Mouse (Mus musculus) hindbrain, embryonic 14.5 days (tissue): ENCODE results near the gene C1qtnf2. TPM values are rescaled to one million over a fixed set of nuclear protein-coding genes. Genes with fewer than 3 reads are reported as not detected.

Source experiments
- ATAC-seq: fragments of 200-750 bp; cut with Nextera tagmentation; 2 replicates; pipeline ENCODE4 v1.8.0; 2017; ENCODE audit warnings: moderate number of reproducible peaks, mild to moderate bottlenecking, moderate TSS enrichment, moderate library complexity; ENCODE audit not compliant: low FRiP score
- DNase-seq: peaks from one replicate; pipeline ENCODE4 v3.0.0-alpha.2; 2015; ENCODE audit warnings: low spot score
- H3K27ac ChIP-seq: fragments of 300-500 bp; sonication (generic); 2 replicates; pipeline ENCODE4 v1.5.1; 2014; ENCODE audit warnings: mild to moderate bottlenecking, moderate library complexity
- H3K27me3 ChIP-seq: fragments of 300-500 bp; sonication (generic); 2 replicates; pipeline ENCODE4 v1.6.1; 2014; ENCODE audit warnings: mild to moderate bottlenecking, low read length, mixed read lengths; ENCODE audit not compliant: control insufficient read depth, insufficient read depth
- H3K36me3 ChIP-seq: fragments of 300-500 bp; sonication (generic); replicated peaks from 2 replicates; pipeline ENCODE4 v1.6.1; 2014; ENCODE audit not compliant: control insufficient read depth, insufficient read depth
- H3K4me1 ChIP-seq: fragments of 300-500 bp; sonication (generic); replicated peaks from 2 replicates; pipeline ENCODE4 v1.6.1; 2014; ENCODE audit warnings: antibody characterized with exemption, low read length, mixed read lengths; ENCODE audit not compliant: control insufficient read depth, insufficient read depth
- H3K4me2 ChIP-seq: fragments of 300-500 bp; sonication (generic); replicated peaks from 2 replicates; pipeline ENCODE4 v1.6.1; 2014; ENCODE audit warnings: mild to moderate bottlenecking, moderate library complexity
- H3K4me3 ChIP-seq: fragments of 300-500 bp; sonication (generic); replicated peaks from 2 replicates; pipeline ENCODE4 v1.5.1; 2014; ENCODE audit warnings: mild to moderate bottlenecking, low read length
- H3K9ac ChIP-seq: fragments of 300-500 bp; sonication (generic); 2 replicates; pipeline ENCODE4 v1.6.1; 2014
- H3K9me3 ChIP-seq: fragments of 300-500 bp; sonication (generic); 2 replicates; pipeline ENCODE4 v1.6.1; 2016; ENCODE audit warnings: low read length; ENCODE audit not compliant: control insufficient read depth
- WGBS: fragments of 180-500 bp; shearing (Covaris S2); extraction: QIAGEN DNeasy Blood & Tissue Kit; methylation state at CpG from one replicate; pipeline ENCODE4 v1.1.7; 2014; 5-methylcytosine and 5-hydroxymethylcytosine counted together
- polyA plus RNA-seq: library from polyadenylated mRNA; unstranded; fragments of >200 nt; fragmentation: Nextera tagmentation; extraction: Ambion mirVana; gene quantifications from 2 replicates; pipeline ENCODE4 v1.2.1, GENCODE M21; 2014

C1qtnf2 gene
- 11.8 and 13.5 TPM in 2 replicates for polyA plus RNA-seq

DNA sequence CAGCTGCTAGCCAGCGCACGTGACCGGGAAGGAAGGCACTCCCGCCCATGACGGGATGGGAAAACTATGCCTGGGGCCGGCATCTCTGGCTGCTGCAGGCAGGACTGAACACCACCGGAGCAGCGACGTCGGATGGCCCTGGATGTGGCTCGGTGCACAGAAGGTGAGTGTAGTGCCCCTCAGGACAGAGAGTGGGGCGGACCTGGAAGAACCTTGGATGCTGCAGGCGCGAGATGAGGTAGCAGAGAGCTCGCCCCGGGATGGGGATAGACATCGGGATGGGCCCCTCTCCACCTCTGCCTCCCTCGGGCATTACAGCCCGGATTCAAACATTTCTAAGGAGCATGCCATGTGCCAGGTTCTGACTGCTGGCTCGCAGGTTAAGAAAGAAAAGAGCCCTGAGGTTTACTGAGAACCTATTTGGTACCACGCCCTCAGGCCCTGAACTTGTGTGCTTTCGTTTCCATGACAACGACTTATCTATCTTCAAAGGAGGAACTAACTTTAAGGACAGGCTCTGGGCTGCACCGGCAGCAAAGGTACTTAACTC is at the start of gene C1qtnf2:
Gene C1qtnf2, plus strand, starts transcription at position 52 of the 550 bp plus-strand sequence.
- Histone ChIP-seq H3K9me3 (no peaks in the 10 kb centered on the region), H3K27ac (no peak within 1 kb of the TSS; the same call in 1 of the 2 replicates), H3K36me3 (no peaks in the 10 kb centered on the region), H3K4me2 (peak within 1 kb of the TSS; percentile 64), H3K4me1 (peaks cover 8% of the 10 kb centered on the region; the same call in 1 of the 2 replicates), H3K4me3 (peak within 1 kb of the TSS; percentile 28), H3K9ac (peak within 1 kb of the TSS; percentile 57), H3K27me3 (peaks cover 6% of the 10 kb centered on the region; the same call in 1 of the 2 replicates)
- ATAC-seq (peak; percentile 53; the same call in 1 of the 2 replicates), DNase-seq (no peak)
- WGBS: 4% methylated on average over 24 of the region's 24 CpGs

GRCm38 (mm10) chr11:43424386-43424785 is 49.7 kb upstream of the C1qtnf2 start:
- Histone ChIP-seq H3K9ac (no peak overlapping the region), H3K27me3 (no peaks in the 10 kb centered on the region), H3K36me3 (no peaks in the 10 kb centered on the region), H3K27ac (no peak overlapping the region), H3K9me3 (no peaks in the 10 kb centered on the region), H3K4me2 (no peak overlapping the region), H3K4me3 (no peak overlapping the region), H3K4me1 (0 out of 2 replicates have a peak, but pooled peaks cover 3% of the 10 kb centered on the region)
- WGBS: 79% methylated on average over 5 of the region's 5 CpGs
- DNase-seq: no peak
- ATAC-seq: no peak

DNA sequence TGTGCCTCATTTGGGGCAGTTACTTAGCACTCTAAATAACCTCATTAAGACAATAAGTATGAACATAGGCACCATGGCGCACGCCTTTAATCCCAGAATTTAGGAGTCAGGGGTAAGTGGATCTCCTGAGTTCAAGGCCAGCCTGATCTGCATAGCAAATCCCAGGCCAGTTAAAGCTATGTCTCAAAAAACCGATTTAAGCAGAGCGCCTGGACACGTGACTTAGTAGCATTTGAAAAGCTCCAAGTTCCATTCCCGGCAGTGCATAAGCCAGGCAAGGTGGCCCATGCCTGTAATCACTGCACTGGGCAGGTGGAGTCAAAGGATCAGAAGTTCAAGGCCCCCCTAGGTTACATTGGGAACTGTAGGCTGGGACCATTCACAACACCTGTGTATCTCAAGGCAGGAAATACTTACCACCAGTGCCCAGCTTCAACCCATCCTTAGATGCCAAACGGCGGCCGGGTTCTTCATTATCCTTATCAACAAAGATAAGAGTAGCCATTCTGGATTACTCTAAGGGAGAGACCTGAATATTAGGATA is 48.8 kb upstream of the C1qtnf2 start:
- ATAC-seq: 0 out of 2 replicates have a peak, but pooled peaks have one; percentile 18
- DNase-seq: no peak
- H3K27me3 ChIP-seq: no peaks in the 10 kb centered on the region
- H3K9me3 ChIP-seq: no peaks in the 10 kb centered on the region
- no peak overlapping the region for H3K4me3 ChIP-seq
- no peak overlapping the region for H3K9ac ChIP-seq
- 0 out of 2 replicates have a peak, but pooled peaks cover 3% of the 10 kb centered on the region for H3K4me1 ChIP-seq
- H3K4me2 ChIP-seq: peak overlapping the region; percentile 51
- no peaks in the 10 kb centered on the region for H3K36me3 ChIP-seq
- 89% methylated on average over 9 of the region's 9 CpGs for WGBS
- no peak overlapping the region for H3K27ac ChIP-seq

- peak within 1 kb of the TSS; percentile 51 for H3K4me2 ChIP-seq
- H3K27ac ChIP-seq: no peak within 1 kb of the TSS
- ATAC-seq: peak; percentile 94
- H3K9ac ChIP-seq: peak within 1 kb of the TSS; percentile 55
- H3K27me3 ChIP-seq: no peaks in the 10 kb centered on the region
- peak; percentile 75 for DNase-seq
- H3K36me3 ChIP-seq: no peaks in the 10 kb centered on the region
- 0 out of 2 replicates have a peak, but pooled peaks cover 3% of the 10 kb centered on the region for H3K4me1 ChIP-seq
- peak within 1 kb of the TSS; percentile 50 for H3K4me3 ChIP-seq
- 3% methylated on average over 27 of the region's 27 CpGs for WGBS
- H3K9me3 ChIP-seq: no peaks in the 10 kb centered on the region
Measured at GRCm38 (mm10) chr11:43425824-43426413, 48.2 kb upstream of the C1qtnf2 start, which contains the start of gene Pttg1. Gene Pttg1, minus strand, starts transcription at chr11:43426251.

DNA sequence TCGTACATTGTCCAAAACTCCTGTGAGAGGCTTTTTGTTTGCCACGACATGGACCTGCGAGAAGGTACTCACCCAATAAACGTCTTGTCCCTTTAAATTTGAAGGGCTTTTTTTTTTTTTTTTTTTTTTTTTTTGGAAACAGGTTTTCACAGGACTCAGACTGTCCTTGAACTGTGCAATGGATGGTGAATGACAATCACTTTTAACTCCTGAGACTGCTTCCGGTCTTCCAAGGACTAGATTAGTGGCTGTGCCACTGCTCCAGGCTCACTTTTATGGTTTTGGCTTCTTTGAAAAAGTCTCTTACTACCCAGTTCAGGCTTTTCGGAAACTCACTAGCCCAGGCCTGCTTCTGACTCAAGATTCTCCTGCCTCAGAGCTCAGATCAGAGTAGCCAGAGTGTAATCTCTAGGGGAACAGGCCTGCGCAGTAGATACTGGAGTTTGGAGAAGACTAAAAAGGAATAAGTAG is 47.6 kb upstream of the C1qtnf2 start:
- Histone ChIP-seq H3K27me3 (no peaks in the 10 kb centered on the region), H3K27ac (no peak overlapping the region), H3K9me3 (no peaks in the 10 kb centered on the region), H3K36me3 (no peaks in the 10 kb centered on the region), H3K4me2 (peak overlapping the region; percentile 51), H3K4me1 (0 out of 2 replicates have a peak, but pooled peaks cover 3% of the 10 kb centered on the region), H3K4me3 (peak overlapping the region; percentile 50), H3K9ac (peak overlapping the region; percentile 55; the same call in 1 of the 2 replicates)
- WGBS: 21% methylated on average over 7 of the region's 7 CpGs
- DNase-seq (no peak), ATAC-seq (peak; percentile 53; the same call in 1 of the 2 replicates)

DNA sequence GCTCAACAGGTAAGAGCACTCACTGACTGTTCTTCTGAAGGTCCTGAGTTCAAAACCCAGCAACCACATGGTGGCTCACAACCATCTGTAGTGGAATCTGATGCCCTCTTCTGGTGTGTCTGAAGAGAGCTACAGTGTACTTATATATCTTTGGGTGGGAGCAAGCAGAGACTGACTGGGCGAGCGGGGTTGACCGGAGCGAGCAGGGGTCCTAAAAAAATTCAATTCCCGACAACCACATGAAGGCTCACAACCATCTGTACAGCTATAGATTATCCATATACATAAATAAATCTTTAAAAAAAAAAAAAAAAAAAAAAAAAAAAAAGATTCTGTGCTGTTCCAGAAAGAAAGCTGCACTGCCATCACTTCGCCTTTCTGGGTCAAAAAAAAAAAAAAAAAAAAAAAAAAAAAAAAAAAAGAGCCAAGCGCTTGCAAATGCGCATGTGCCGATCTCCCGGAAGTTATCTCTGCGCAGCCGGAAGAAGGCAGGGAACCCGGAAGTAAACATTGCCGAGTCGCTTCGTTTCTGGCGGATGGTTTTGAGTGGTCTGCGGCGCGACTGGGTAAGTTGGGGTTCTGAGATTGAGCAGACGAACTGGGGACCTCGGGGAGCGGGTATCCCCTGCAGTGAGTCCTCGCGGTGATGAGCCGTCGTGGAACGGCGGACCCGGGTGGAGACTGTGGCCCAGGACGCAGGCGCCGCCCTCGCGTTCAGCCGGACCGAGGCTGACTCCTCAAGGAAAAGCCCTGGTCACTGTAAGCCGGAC is 40.6 kb upstream of the C1qtnf2 start, which contains the start of gene Slu7:
Gene Slu7, plus strand, starts transcription at position 491 of the 770 bp plus-strand sequence.
- no peaks in the 10 kb centered on the region for H3K27me3 ChIP-seq
- peak within 1 kb of the TSS; percentile 84 for H3K4me2 ChIP-seq
- DNase-seq (peak; percentile 87), ATAC-seq (peak; percentile 89)
- peak within 1 kb of the TSS; percentile 68; the same call in 1 of the 2 replicates for H3K27ac ChIP-seq
- peak within 1 kb of the TSS; percentile 90 for H3K4me3 ChIP-seq
- no peaks in the 10 kb centered on the region for H3K9me3 ChIP-seq
- H3K9ac ChIP-seq: peak within 1 kb of the TSS; percentile 77
- H3K4me1 ChIP-seq: peaks cover 10% of the 10 kb centered on the region
- peaks cover 14% of the 10 kb centered on the region for H3K36me3 ChIP-seq
- WGBS: 9% methylated on average over 38 of the region's 38 CpGs

DNA sequence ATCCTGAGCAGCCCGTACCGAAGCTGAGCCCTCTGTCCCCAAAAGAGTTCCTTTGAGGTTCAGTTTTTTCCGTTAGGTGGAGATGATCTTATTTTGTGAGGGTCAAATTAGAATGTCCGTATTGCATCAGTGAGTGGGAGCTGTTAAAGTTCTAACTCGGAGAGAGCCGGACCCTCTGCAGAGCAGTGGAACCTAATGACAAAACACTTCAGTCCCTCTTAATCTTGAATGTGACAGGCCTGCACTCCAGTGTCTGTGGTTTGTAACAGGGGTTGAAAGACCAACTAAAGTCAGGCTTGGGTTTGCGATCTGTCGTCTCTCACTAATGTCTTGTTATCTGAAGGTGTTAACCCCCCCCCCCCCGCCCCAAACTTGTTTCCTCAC is 40.1 kb upstream of the C1qtnf2 start:
- H3K27ac ChIP-seq: peak overlapping the region; percentile 68; the same call in 1 of the 2 replicates
- ATAC-seq: peak; percentile 51; the same call in 1 of the 2 replicates
- peak overlapping the region; percentile 77 for H3K9ac ChIP-seq

GRCm38 (mm10) chr11:43441121-43441520 is 33.0 kb upstream of the C1qtnf2 start:
- ATAC-seq: no peak
- Histone ChIP-seq H3K4me2 (no peak overlapping the region), H3K9me3 (no peaks in the 10 kb centered on the region), H3K4me1 (no peaks in the 10 kb centered on the region), H3K4me3 (no peak overlapping the region), H3K27ac (no peak overlapping the region), H3K27me3 (no peaks in the 10 kb centered on the region), H3K36me3 (peaks cover 90% of the 10 kb centered on the region), H3K9ac (no peak overlapping the region)
- DNase-seq: no peak
- 94% methylated on average over 10 of the region's 10 CpGs for WGBS

More for the DNA sequence above, 40.1 kb upstream of the C1qtnf2 start:
- Histone ChIP-seq H3K4me3 (peak overlapping the region; percentile 90), H3K9me3 (no peaks in the 10 kb centered on the region), H3K36me3 (peaks cover 20% of the 10 kb centered on the region), H3K27me3 (no peaks in the 10 kb centered on the region), H3K4me2 (peak overlapping the region; percentile 84), H3K4me1 (peaks cover 10% of the 10 kb centered on the region)
- no peak for DNase-seq
- WGBS: 4% methylated on average over 9 of the region's 9 CpGs
